Mouse (Mus musculus) ES-E14 (cell line): ENCODE results near the gene Adgrv1.

ENCODE experiments used
- HCFC1 ChIP-seq: IDR thresholded peaks from 2 replicates; pipeline ENCODE4 v1.6.1; 2012; ENCODE audit warnings: low read length, inconsistent platforms, borderline replicate concordance; ENCODE audit not compliant: insufficient read depth
- MAFK ChIP-seq: IDR thresholded peaks from 2 replicates; pipeline ENCODE4 v1.6.1; 2014; ENCODE audit warnings: mild to moderate bottlenecking, low read depth, low read length, inconsistent platforms; ENCODE audit not compliant: insufficient read depth

DNA sequence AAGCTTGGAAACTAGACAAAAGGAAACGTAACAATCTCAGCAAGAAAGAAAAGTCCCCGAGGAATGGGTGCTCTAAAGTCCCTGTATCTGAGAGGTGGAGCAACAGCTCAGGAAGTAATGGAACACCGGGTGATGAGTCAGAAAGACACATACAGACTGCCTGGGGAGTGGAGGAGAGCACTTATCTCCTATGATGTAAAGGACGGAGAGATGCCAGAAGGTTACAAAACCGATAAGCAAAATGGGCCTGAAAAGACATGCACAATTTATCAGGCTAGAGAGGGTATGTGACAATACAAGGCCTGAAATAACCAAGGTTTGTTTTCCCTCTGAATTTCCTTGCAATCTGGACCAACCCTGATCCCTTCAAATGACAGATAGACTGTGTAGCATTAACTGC is 320.8 kb downstream of the Adgrv1 start:
- TF ChIP-seq MAFK, result no peak
- TF ChIP-seq HCFC1, result no peak
